Mouse (Mus musculus) midbrain, postnatal 0 days (tissue): Measurements from ENCODE around the gene Grwd1. TPM values are rescaled to one million over a fixed set of nuclear protein-coding genes. Genes with fewer than 3 reads are reported as not detected.

Experiments used
- ATAC-seq: fragments of 200-750 bp; cut with Nextera tagmentation; 2 replicates; pipeline ENCODE4 v1.8.0; 2017; ENCODE audit warnings: moderate number of reproducible peaks, mild to moderate bottlenecking, moderate TSS enrichment, moderate library complexity; ENCODE audit not compliant: low FRiP score
- DNase-seq: peaks from one replicate; pipeline ENCODE4 v3.0.0-alpha.2; 2015; ENCODE audit warnings: low spot score
- H3K27ac ChIP-seq: fragments of 300-500 bp; sonication (generic); 2 replicates; pipeline ENCODE4 v1.5.1; 2014; ENCODE audit warnings: low read depth, mild to moderate bottlenecking, low read length, mixed read lengths
- H3K27me3 ChIP-seq: fragments of 300-500 bp; sonication (generic); 2 replicates; pipeline ENCODE4 v1.6.1; 2014; ENCODE audit warnings: low read length, control low read depth, mixed read lengths; ENCODE audit not compliant: insufficient read depth
- H3K36me3 ChIP-seq: fragments of 300-500 bp; sonication (generic); 2 replicates; pipeline ENCODE4 v1.6.1; 2014; ENCODE audit warnings: low read length, control low read depth, mixed read lengths; ENCODE audit not compliant: insufficient read depth
- H3K4me1 ChIP-seq: fragments of 300-500 bp; sonication (generic); 2 replicates; pipeline ENCODE4 v1.6.1; 2014; ENCODE audit warnings: mild to moderate bottlenecking, control low read depth, antibody characterized with exemption, low read length, mixed read lengths; ENCODE audit not compliant: insufficient read depth
- H3K4me2 ChIP-seq: fragments of 300-500 bp; sonication (generic); 2 replicates; pipeline ENCODE4 v1.6.1; 2014; ENCODE audit warnings: low read depth, mild to moderate bottlenecking, low read length, mixed read lengths; ENCODE audit not compliant: poor library complexity, severe bottlenecking
- H3K4me3 ChIP-seq: fragments of 300-500 bp; sonication (generic); 2 replicates; pipeline ENCODE4 v1.5.1; 2014; ENCODE audit warnings: low read depth, mild to moderate bottlenecking, low read length, moderate library complexity
- H3K9ac ChIP-seq: fragments of 300-500 bp; sonication (generic); replicated peaks from 2 replicates; pipeline ENCODE4 v1.6.1; 2014; ENCODE audit warnings: mild to moderate bottlenecking, low read length, moderate library complexity, mixed read lengths; ENCODE audit not compliant: poor library complexity, severe bottlenecking
- H3K9me3 ChIP-seq: fragments of 300-500 bp; sonication (generic); 2 replicates; pipeline ENCODE4 v1.6.1; 2016; ENCODE audit warnings: low read length, control low read depth
- CTCF ChIP-seq: IDR thresholded peaks from 2 replicates; pipeline ENCODE4 v1.5.1; 2016; ENCODE audit warnings: antibody characterized with exemption, mild to moderate bottlenecking
- whole genome bisulfite sequencing: fragments of 180-500 bp; shearing (Covaris S2); extraction: QIAGEN DNeasy Blood & Tissue Kit; methylation state at CpG from one replicate; pipeline ENCODE4 v1.1.7; 2014; 5-methylcytosine and 5-hydroxymethylcytosine counted together
- polyA plus RNA-seq: library from polyadenylated mRNA; unstranded; fragments of >200 nt; fragmentation: Nextera tagmentation; extraction: Ambion mirVana; gene quantifications from 2 replicates; pipeline ENCODE4 v1.2.1, GENCODE M21; 2015
- total RNA-seq: library from RNA; depleted of rRNA; stranded (reverse); fragments of >200 nt; gene quantifications from 2 replicates; pipeline ENCODE4 v1.2.3, GENCODE M21; 2014

Grwd1 gene
- total and polyA plus RNA-seq, 2 experiments from 2014 or later = 31.3 to 48.7 TPM

- no peak overlapping the region for H3K9ac ChIP-seq
- DNase-seq (no peak), ATAC-seq (no peak)
- H3K27me3 ChIP-seq = no peaks in the 10 kb centered on the region
- WGBS = 87% methylated on average over 12 of the region's 12 CpGs
- no peaks in the 10 kb centered on the region for H3K9me3 ChIP-seq
- H3K36me3 ChIP-seq = peaks cover 24% of the 10 kb centered on the region
- H3K27ac ChIP-seq = no peak overlapping the region
- H3K4me3 ChIP-seq = no peak overlapping the region
- H3K4me1 ChIP-seq = 0 out of 2 replicates have a peak, but pooled peaks cover under 1% of the 10 kb centered on the region
- no peak overlapping the region for H3K4me2 ChIP-seq
- no peak for TF ChIP-seq CTCF
Measured at GRCm38 (mm10) chr7:45853089-45853488, 22.3 kb upstream of the Grwd1 start.

- 79% methylated on average over 3 of the region's 3 CpGs for WGBS
- TF ChIP-seq CTCF = no peak
- Histone ChIP-seq H3K9me3 (no peaks in the 10 kb centered on the region), H3K36me3 (peaks cover 19% of the 10 kb centered on the region), H3K4me1 (no peaks in the 10 kb centered on the region), H3K9ac (no peak overlapping the region), H3K4me2 (no peak overlapping the region), H3K27ac (no peak overlapping the region), H3K4me3 (no peak overlapping the region), H3K27me3 (no peaks in the 10 kb centered on the region)
- ATAC-seq (no peak), DNase-seq (no peak)
Measured at GRCm38 (mm10) chr7:45850661-45851060, 19.9 kb upstream of the Grwd1 start.

DNA sequence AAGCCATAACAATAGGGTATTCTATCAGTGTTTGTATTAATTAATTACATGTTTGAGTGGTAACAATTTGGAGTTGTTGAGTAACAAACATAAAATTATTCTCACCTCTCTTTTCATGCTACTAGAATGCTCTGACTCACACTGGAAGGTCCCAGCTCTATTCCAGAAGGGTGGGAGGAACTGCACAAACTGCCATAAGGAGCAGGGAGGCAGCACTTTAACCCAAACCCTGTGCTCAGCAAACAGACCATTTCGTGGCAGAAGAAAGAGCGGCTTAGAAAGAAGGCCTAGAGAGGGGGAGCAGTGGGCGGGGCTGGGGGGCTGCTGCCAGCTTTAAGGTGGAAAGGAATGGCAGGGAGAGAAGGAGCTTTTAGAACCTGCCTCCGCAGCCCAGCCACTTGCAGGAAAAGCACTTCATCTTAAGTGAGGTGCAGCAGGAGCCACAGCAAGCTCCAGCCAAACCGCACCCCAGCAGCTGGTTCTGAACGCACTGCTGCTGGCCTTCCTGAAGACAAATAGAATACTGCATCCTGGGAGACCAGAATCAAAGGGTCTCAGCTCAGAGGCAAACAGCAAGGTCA, 17.8 kb upstream of the Grwd1 start:
- TF ChIP-seq CTCF = no peak
- WGBS = 8% methylated on average over 6 of the region's 6 CpGs
- Histone ChIP-seq H3K9me3 (no peaks in the 10 kb centered on the region), H3K4me3 (no peak overlapping the region), H3K4me2 (no peak overlapping the region), H3K27me3 (no peaks in the 10 kb centered on the region), H3K9ac (no peak overlapping the region), H3K36me3 (peaks cover 13% of the 10 kb centered on the region), H3K4me1 (no peaks in the 10 kb centered on the region), H3K27ac (no peak overlapping the region)
- ATAC-seq (no peak), DNase-seq (no peak)

DNA sequence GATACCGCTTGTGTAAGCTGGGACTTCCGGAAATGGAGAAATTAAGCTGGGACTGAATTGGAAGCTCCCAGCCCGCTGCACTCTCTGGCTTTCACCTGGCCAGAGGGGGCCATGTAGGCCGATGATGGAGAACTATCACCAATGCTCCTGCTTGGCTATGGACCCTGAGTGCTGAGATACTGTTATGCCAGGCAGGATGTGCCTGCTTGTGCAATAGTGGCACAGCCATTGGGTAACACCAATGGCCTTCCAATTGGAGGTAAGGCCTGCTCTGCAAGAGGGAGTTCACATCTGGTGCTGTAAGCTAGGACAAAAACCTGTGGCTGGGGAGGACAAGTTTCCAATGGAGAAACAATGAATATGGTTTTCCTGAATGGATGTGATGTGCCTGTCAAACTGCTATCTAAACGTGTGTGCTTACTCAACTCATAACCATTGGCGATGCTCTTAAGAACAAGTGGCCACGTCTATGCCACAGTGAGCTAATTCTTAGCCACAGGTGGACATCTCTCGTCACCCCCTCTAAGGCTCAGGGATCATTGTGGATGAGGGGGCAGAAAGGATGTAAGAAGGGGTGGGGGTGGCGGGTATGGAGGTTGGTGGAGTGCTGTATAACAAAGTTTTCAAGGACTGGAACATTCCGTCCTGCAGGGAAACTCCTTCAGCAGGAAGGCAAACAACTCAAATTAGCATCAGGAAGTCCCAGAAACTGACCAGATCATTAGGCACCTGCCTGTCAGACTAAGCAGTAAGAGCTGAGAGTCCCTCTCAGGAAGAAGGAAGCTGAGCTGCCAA, 12.4 kb upstream of the Grwd1 start:
- H3K36me3 ChIP-seq = peaks cover 13% of the 10 kb centered on the region
- TF ChIP-seq CTCF = no peak
- ATAC-seq = no peak
- H3K27me3 ChIP-seq = no peaks in the 10 kb centered on the region
- H3K4me3 ChIP-seq = no peak overlapping the region
- no peak overlapping the region for H3K4me2 ChIP-seq
- no peak for DNase-seq
- H3K9ac ChIP-seq = no peak overlapping the region
- H3K9me3 ChIP-seq = no peaks in the 10 kb centered on the region
- no peak overlapping the region for H3K27ac ChIP-seq
- no peaks in the 10 kb centered on the region for H3K4me1 ChIP-seq
- 89% methylated on average over 10 of the region's 10 CpGs for WGBS

- ATAC-seq = no peak
- H3K4me3 ChIP-seq = peak overlapping the region; percentile 25
- H3K4me2 ChIP-seq = peak overlapping the region; percentile 36; the same call in 1 of the 2 replicates
- H3K9ac ChIP-seq = no peak overlapping the region; the same call in 1 of the 2 replicates
- H3K4me1 ChIP-seq = peaks cover 3% of the 10 kb centered on the region; the same call in 1 of the 2 replicates
- H3K27me3 ChIP-seq = peaks cover 28% of the 10 kb centered on the region
- peaks cover 20% of the 10 kb centered on the region; the same call in 1 of the 2 replicates for H3K36me3 ChIP-seq
- H3K9me3 ChIP-seq = no peaks in the 10 kb centered on the region
- WGBS = 20% methylated on average over 18 of the region's 31 CpGs
- DNase-seq = no peak
- TF ChIP-seq CTCF = no peak
- H3K27ac ChIP-seq = no peak overlapping the region
Measured at GRCm38 (mm10) chr7:45833924-45834323, 3.2 kb upstream of the Grwd1 start.

- H3K36me3 ChIP-seq = peaks cover 21% of the 10 kb centered on the region; the same call in 1 of the 2 replicates
- H3K4me3 ChIP-seq = peak overlapping the region; percentile 25
- H3K27ac ChIP-seq = no peak overlapping the region
- no peaks in the 10 kb centered on the region for H3K9me3 ChIP-seq
- no peak for TF ChIP-seq CTCF
- H3K4me1 ChIP-seq = peaks cover 3% of the 10 kb centered on the region; the same call in 1 of the 2 replicates
- H3K4me2 ChIP-seq = peak overlapping the region; percentile 36
- peak overlapping the region; percentile 39; the same call in 1 of the 2 replicates for H3K9ac ChIP-seq
- WGBS = 5% methylated on average over 76 of the region's 86 CpGs
- H3K27me3 ChIP-seq = peaks cover 28% of the 10 kb centered on the region
- ATAC-seq (no peak), DNase-seq (no peak)
Measured at GRCm38 (mm10) chr7:45833148-45833790, 2.5 kb upstream of the Grwd1 start.
